Mouse (Mus musculus) myocyte (in vitro differentiated cells): ENCODE measurements around the gene Cadm3. TPM values are rescaled to one million over a fixed set of nuclear protein-coding genes. Genes with fewer than 3 reads are reported as not detected.

Source experiments
- H3K27me3 ChIP-seq: one replicate; pipeline ENCODE4 v1.6.1; 2011; ENCODE audit not compliant: control insufficient read depth, insufficient read depth, insufficient read length
- H3K36me3 ChIP-seq: one replicate; pipeline ENCODE4 v1.6.1; 2011; ENCODE audit not compliant: control insufficient read depth, insufficient read depth
- H3K4me2 ChIP-seq: one replicate; pipeline ENCODE4 v1.6.1; 2011; ENCODE audit warnings: low read depth, control low read depth
- H3K4me3 ChIP-seq: one replicate; pipeline ENCODE4 v1.5.1; 2011; ENCODE audit warnings: mild to moderate bottlenecking, control low read depth, moderate library complexity
- H3K79me2 ChIP-seq: one replicate; pipeline ENCODE4 v1.6.1; 2011; ENCODE audit not compliant: control insufficient read depth, insufficient read depth
- H3ac ChIP-seq: one replicate; pipeline ENCODE4 v1.6.1; 2011; ENCODE audit not compliant: control insufficient read depth, insufficient read length
- CEBPB ChIP-seq: IDR thresholded peaks from 2 replicates; pipeline ENCODE4 v1.6.1; 2011; ENCODE audit warnings: mild to moderate bottlenecking, moderate library complexity; ENCODE audit not compliant: poor library complexity, insufficient read depth, severe bottlenecking
- E2F4 ChIP-seq: IDR thresholded peaks from one replicate; pipeline ENCODE4 v1.6.1; 2011; ENCODE audit warnings: mild to moderate bottlenecking, control low read depth, moderate library complexity; ENCODE audit not compliant: insufficient read depth
- MAX ChIP-seq: IDR thresholded peaks from one replicate; pipeline ENCODE4 v1.6.1; 2011; ENCODE audit warnings: low read depth, mild to moderate bottlenecking, control low read depth
- MYOD1 ChIP-seq, 3 experiments: IDR thresholded peaks; one replicate each; pipeline ENCODE4 v1.6.1; 2011; ENCODE audit warnings: control low read depth in 2 of 3, low read depth in 2 of 3, mild to moderate bottlenecking in 2 of 3, moderate library complexity in 1 of 3; ENCODE audit not compliant: insufficient read length in 2 of 3, control insufficient read depth in 1 of 3
- MYOG ChIP-seq, 3 experiments: IDR thresholded peaks; one replicate each; pipeline ENCODE4 v1.6.1; 2011; ENCODE audit warnings: control low read depth in 2 of 3, low read depth in 2 of 3, mild to moderate bottlenecking in 2 of 3; ENCODE audit not compliant: insufficient read length in 2 of 3, control insufficient read depth in 1 of 3, insufficient read depth in 1 of 3
- POLR2A ChIP-seq: IDR thresholded peaks from one replicate; pipeline ENCODE4 v1.6.1; 2011; ENCODE audit warnings: low read depth, mild to moderate bottlenecking, control low read depth, moderate library complexity; ENCODE audit not compliant: insufficient read length
- POLR2AphosphoS2 ChIP-seq: IDR thresholded peaks from one replicate; pipeline ENCODE4 v1.6.1; 2011; ENCODE audit warnings: low read depth, control low read depth; ENCODE audit not compliant: insufficient read length
- REST ChIP-seq: IDR thresholded peaks from one replicate; pipeline ENCODE4 v1.6.1; 2011; ENCODE audit warnings: mild to moderate bottlenecking, control low read depth, moderate library complexity; ENCODE audit not compliant: insufficient read depth, insufficient read length
- SRF ChIP-seq: IDR thresholded peaks from one replicate; pipeline ENCODE4 v1.6.1; 2011; ENCODE audit warnings: low read depth; ENCODE audit not compliant: control insufficient read depth, insufficient read length
- TCF12 ChIP-seq: IDR thresholded peaks from one replicate; pipeline ENCODE4 v1.6.1; 2011; ENCODE audit warnings: mild to moderate bottlenecking, control low read depth; ENCODE audit not compliant: poor library complexity, insufficient read depth, severe bottlenecking
- TCF3 ChIP-seq: IDR thresholded peaks from one replicate; pipeline ENCODE4 v1.6.1; 2011; ENCODE audit warnings: low read depth, control low read depth; ENCODE audit not compliant: insufficient read length
- USF1 ChIP-seq: IDR thresholded peaks from one replicate; pipeline ENCODE4 v1.6.1; 2011; ENCODE audit warnings: low read depth, mild to moderate bottlenecking, control low read depth, moderate library complexity
- polyA plus RNA-seq: library from polyadenylated mRNA; unstranded; fragments of >200 nt; fragmentation: generic; extraction: Trizol; gene quantifications from one replicate; pipeline ENCODE4 v1.2.1, GENCODE M21; 2012; ENCODE audit warnings: missing spikeins

Cadm3 gene
- polyA plus RNA-seq, 1 experiment = 0.19 TPM

DNA sequence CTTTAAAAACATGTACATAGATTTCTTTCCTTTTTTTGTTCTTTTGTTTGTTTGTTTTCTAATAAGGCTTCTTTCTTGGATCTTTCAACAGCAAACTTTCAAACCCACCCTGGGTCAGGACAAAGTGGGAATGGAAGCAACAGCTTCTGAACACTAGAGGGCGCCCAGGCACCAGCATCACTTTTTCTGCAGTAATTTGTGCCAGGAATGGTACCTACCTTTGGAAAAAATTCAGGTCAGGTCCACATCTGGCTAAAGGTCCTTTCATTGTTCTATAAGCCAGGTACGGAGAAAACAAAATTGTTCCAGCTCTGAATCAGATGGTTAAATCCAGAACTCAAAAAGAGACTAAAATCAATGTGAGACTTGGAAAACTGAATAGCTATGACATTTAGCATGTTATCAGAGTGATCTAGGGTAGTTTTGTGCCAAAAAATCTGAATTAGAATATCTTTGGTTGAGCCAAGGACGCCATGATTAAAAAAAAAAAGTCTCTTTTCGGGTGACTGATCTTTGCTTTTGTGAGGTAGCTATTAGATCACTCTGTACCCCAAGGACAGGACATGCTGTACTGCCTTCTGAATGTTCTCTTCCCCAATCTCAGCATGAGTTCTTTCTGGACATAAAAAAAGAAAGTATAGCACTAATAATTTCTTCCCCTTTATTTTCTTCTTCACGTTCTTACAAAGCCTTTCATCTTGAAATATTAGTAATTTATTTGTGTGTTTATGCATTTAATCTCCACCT is 43.5 kb downstream of the Cadm3 start:
- Histone ChIP-seq H3K79me2 (no peaks in the 10 kb centered on the region), H3K4me2 (no peak overlapping the region), H3K36me3 (no peaks in the 10 kb centered on the region), H3ac (no peak overlapping the region), H3K4me3 (no peak overlapping the region), H3K27me3 (no peaks in the 10 kb centered on the region)
- TF ChIP-seq POLR2AphosphoS2 = no peak
- TF ChIP-seq REST = no peak
- TF ChIP-seq SRF = no peak
- TF ChIP-seq USF1 = no peak

GRCm38 (mm10) chr1:173322249-173322627 is 45.3 kb downstream of the Cadm3 start:
- H3K27me3 ChIP-seq = no peaks in the 10 kb centered on the region
- H3K4me3 ChIP-seq = no peak overlapping the region
- H3K79me2 ChIP-seq = no peaks in the 10 kb centered on the region
- no peaks in the 10 kb centered on the region for H3K36me3 ChIP-seq
- no peak overlapping the region for H3K4me2 ChIP-seq
- TF ChIP-seq TCF3 = no peak
- TF ChIP-seq E2F4 = no peak
- no peak for TF ChIP-seq TCF12
- TF ChIP-seq REST = no peak
- TF ChIP-seq POLR2AphosphoS2 = no peak
- no peak for TF ChIP-seq USF1
- no peak for TF ChIP-seq SRF
- no peak for TF ChIP-seq MYOD1 (IDR thresholded peaks at IDR 0.05; ENCODE audit: control insufficient read depth in 1 of 3, insufficient read length in 2 of 3, low read depth in 2 of 3)
- no peak for TF ChIP-seq MAX
- TF ChIP-seq CEBPB = no peak
- no peak for TF ChIP-seq MYOG (IDR thresholded peaks at IDR 0.05; ENCODE audit: control insufficient read depth in 1 of 3, insufficient read depth in 1 of 3, insufficient read length in 2 of 3, low read depth in 2 of 3)
- no peak for TF ChIP-seq POLR2A
- no peak overlapping the region for H3ac ChIP-seq

DNA sequence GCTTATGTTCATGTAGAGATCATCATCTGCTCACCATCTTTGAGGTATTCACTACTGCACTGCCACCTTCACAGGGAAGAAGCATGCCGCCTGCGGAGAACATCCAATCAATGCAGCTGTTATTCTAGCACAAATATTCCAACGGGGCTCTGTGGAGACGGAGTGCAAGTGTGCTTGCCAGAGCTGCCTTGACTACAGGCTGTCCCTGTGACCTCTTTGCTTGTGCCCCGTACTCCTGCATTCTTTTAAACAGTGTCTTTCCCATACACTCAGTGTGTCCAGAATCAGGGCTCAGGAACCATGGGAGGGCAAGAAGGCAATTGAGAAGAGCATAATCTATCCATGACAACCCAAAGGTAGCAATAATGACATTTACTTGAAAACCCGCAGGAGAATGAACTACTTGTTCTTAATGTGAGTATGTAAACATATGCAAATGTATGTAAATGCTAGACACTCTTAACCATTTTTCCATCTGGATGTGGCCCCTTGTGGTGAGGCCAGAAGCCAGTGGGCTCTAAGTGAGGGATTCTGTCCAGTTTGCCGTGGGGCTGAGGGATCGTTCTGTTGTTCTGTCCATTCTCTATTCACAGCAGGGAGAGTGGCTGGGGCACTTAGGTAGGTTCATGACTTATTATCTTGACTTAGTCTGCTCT is 45.8 kb downstream of the Cadm3 start:
- Histone ChIP-seq H3K27me3 (no peaks in the 10 kb centered on the region), H3ac (no peak overlapping the region), H3K79me2 (no peaks in the 10 kb centered on the region), H3K4me2 (no peak overlapping the region), H3K36me3 (no peaks in the 10 kb centered on the region), H3K4me3 (no peak overlapping the region)
- TF ChIP-seq MYOG (IDR thresholded peaks at IDR 0.05; ENCODE audit: control insufficient read depth in 1 of 3, insufficient read depth in 1 of 3, insufficient read length in 2 of 3, low read depth in 2 of 3) (no peak), MAX (no peak), MYOD1 (IDR thresholded peaks at IDR 0.05; ENCODE audit: control insufficient read depth in 1 of 3, insufficient read length in 2 of 3, low read depth in 2 of 3) (no peak), E2F4 (no peak), CEBPB (no peak), REST (no peak), SRF (no peak), TCF3 (no peak), POLR2A (no peak), USF1 (no peak), POLR2AphosphoS2 (no peak), TCF12 (no peak)

DNA sequence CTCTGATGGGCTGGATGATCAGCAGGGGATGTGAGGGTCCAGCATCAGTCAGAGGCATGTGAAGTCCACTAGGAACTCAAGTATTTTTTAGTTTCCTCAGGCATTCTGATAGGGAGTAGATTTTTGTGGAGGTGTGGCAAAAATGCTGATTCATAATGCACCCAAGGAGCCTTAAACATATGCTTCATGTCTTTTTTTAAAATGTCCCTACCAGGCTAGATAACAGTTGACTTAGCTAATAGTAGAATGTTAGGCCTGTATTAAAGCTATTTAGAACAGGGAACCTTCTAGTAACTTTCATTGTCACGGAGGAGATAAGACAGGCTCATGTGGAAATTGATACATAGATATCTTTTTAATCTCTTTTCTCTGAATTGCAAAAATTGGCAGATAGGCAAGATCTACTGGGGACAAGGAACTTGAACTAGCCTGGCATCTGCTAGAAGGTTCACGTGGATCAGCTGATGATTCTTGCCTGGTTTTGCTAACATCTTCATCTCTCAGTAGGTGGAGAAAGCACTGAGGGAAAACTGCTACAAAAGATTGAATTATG is 49.5 kb downstream of the Cadm3 start:
- Histone ChIP-seq H3K36me3 (no peaks in the 10 kb centered on the region), H3K27me3 (no peaks in the 10 kb centered on the region), H3K79me2 (no peaks in the 10 kb centered on the region), H3K4me2 (no peak overlapping the region), H3K4me3 (no peak overlapping the region), H3ac (no peak overlapping the region)
- TF ChIP-seq TCF3 = no peak
- TF ChIP-seq MYOD1 (IDR thresholded peaks at IDR 0.05; ENCODE audit: control insufficient read depth in 1 of 3, insufficient read length in 2 of 3, low read depth in 2 of 3) = no peak
- TF ChIP-seq SRF = no peak
- TF ChIP-seq TCF12 = no peak
- no peak for TF ChIP-seq REST
- no peak for TF ChIP-seq MYOG (IDR thresholded peaks at IDR 0.05; ENCODE audit: control insufficient read depth in 1 of 3, insufficient read depth in 1 of 3, insufficient read length in 2 of 3, low read depth in 2 of 3)
- no peak for TF ChIP-seq E2F4
- no peak for TF ChIP-seq POLR2AphosphoS2
- TF ChIP-seq CEBPB = no peak
- no peak for TF ChIP-seq MAX
- TF ChIP-seq POLR2A = no peak
- TF ChIP-seq USF1 = no peak
